Mouse (Mus musculus) Muller cell, postnatal 12 days (primary cell): ENCODE data around the gene Esam.
A peak's percentile ranks its signal among the peaks of the same experiment; 100 is the strongest.

Source experiments
- DNase-seq: peaks from one replicate; pipeline ENCODE4 v3.0.0-alpha.2; 2015; ENCODE audit errors: inconsistent ontology term

Esam gene

GRCm38 (mm10) chr9:37530888-37531705 is 3.2 kb downstream of the Esam start:
- DNase-seq, result peak; percentile 80

GRCm38 (mm10) chr9:37536851-37537250 is 9.0 kb downstream of the Esam start:
- DNase-seq, result no peak

GRCm38 (mm10) chr9:37537658-37538250 is 9.9 kb downstream of the Esam start:
- peak; percentile 58 for DNase-seq

GRCm38 (mm10) chr9:37539170-37540025 is 11.5 kb downstream of the Esam start, which contains the start of gene Vsig2:
TSS of gene Vsig2 (plus strand) at chr9:37539255.
- no peak for DNase-seq

GRCm38 (mm10) chr9:37540226-37540625 is 12.3 kb downstream of the Esam start:
- no peak for DNase-seq

- DNase-seq, result no peak
These were observed 13.1 kb downstream of the Esam start for GRCm38 (mm10) chr9:37540701-37541575.

- DNase-seq, result no peak
These were observed 14.2 kb downstream of the Esam start for GRCm38 (mm10) chr9:37541851-37542642.

GRCm38 (mm10) chr9:37543869-37544440 is 16.1 kb downstream of the Esam start:
- no peak for DNase-seq

GRCm38 (mm10) chr9:37544447-37545165 is 16.7 kb downstream of the Esam start:
- DNase-seq, result peak; percentile 71

GRCm38 (mm10) chr9:37545166-37545610 is 17.3 kb downstream of the Esam start:
- no peak for DNase-seq

- no peak for DNase-seq
These were observed 18.1 kb downstream of the Esam start for GRCm38 (mm10) chr9:37545847-37546452.

- no peak for DNase-seq
These were observed 19.0 kb downstream of the Esam start for GRCm38 (mm10) chr9:37546889-37547288.

GRCm38 (mm10) chr9:37550435-37550834 is 22.6 kb downstream of the Esam start:
- DNase-seq, result no peak

GRCm38 (mm10) chr9:37551751-37552531 is 24.1 kb downstream of the Esam start:
- DNase-seq, result no peak

GRCm38 (mm10) chr9:37552536-37553293 is 24.8 kb downstream of the Esam start, which contains the start of gene Nrgn:
TSS of gene Nrgn (minus strand) at chr9:37552904.
- DNase-seq, result peak; percentile 86

- no peak for DNase-seq
These were observed 26.4 kb downstream of the Esam start for GRCm38 (mm10) chr9:37554279-37554678.
